Mouse (Mus musculus): ENCODE measurements at regions not wholly inside any gene's neighbourhood (a gene's known extent, or its start where the extent isn't known, plus 50 kb on each side); places are given as distances from the start of the nearest gene placed in this dataset.

GRCm38 (mm10) chr15:31752632-31753031 lies 151.0 kb downstream of the Fam173b start:
- ATAC-seq (ENCODE audit: low FRiP score) (no peak), DNase-seq (ENCODE audit: low spot score) (no peak)
- no peak overlapping the region for H3K4me3 ChIP-seq (ENCODE audit: low read depth, low read length)
- no peak overlapping the region for H3K4me2 ChIP-seq (ENCODE audit: low read depth, low read length, poor library complexity, severe bottlenecking)
- no peaks in the 10 kb centered on the region for H3K27me3 ChIP-seq (ENCODE audit: insufficient read depth, low read length)
- H3K9me3 ChIP-seq (ENCODE audit: low read length) = no peaks in the 10 kb centered on the region
- H3K9ac ChIP-seq (replicated peaks; ENCODE audit: low read length, poor library complexity, severe bottlenecking) = no peak overlapping the region
- no peak overlapping the region for H3K27ac ChIP-seq (ENCODE audit: low read depth, low read length)
- TF ChIP-seq CTCF (IDR thresholded peaks at IDR 0.05) = no peak
- H3K4me1 ChIP-seq (ENCODE audit: insufficient read depth, low read length) = peaks cover 4% of the 10 kb centered on the region; the same call in 1 of the 2 replicates
- 31% methylated on average over 2 of the region's 2 CpGs for WGBS
- no peaks in the 10 kb centered on the region for H3K36me3 ChIP-seq (ENCODE audit: insufficient read depth, low read length)

GRCm38 (mm10) chr15:31753578-31754281 lies 152.1 kb downstream of the Fam173b start:
- Histone ChIP-seq H3K4me2 (ENCODE audit: low read depth, low read length, poor library complexity, severe bottlenecking) (no peak overlapping the region), H3K27me3 (ENCODE audit: insufficient read depth, low read length) (no peaks in the 10 kb centered on the region), H3K4me3 (ENCODE audit: low read depth, low read length) (no peak overlapping the region), H3K9me3 (ENCODE audit: low read length) (no peaks in the 10 kb centered on the region), H3K9ac (replicated peaks; ENCODE audit: low read length, poor library complexity, severe bottlenecking) (no peak overlapping the region), H3K27ac (ENCODE audit: low read depth, low read length) (no peak overlapping the region), H3K4me1 (ENCODE audit: insufficient read depth, low read length) (peaks cover 4% of the 10 kb centered on the region; the same call in 1 of the 2 replicates), H3K36me3 (ENCODE audit: insufficient read depth, low read length) (no peaks in the 10 kb centered on the region)
- DNase-seq (ENCODE audit: low spot score) = peak; percentile 76
- peak; percentile 63 for ATAC-seq (ENCODE audit: low FRiP score)
- 13% methylated on average over 14 of the region's 14 CpGs for WGBS
- no peak for TF ChIP-seq CTCF (IDR thresholded peaks at IDR 0.05)

GRCm38 (mm10) chr15:31768959-31769844 lies 167.6 kb downstream of the Fam173b start:
- peak; percentile 84 for DNase-seq (ENCODE audit: low spot score)
- no peaks in the 10 kb centered on the region for H3K4me1 ChIP-seq (ENCODE audit: insufficient read depth, low read length)
- H3K27me3 ChIP-seq (ENCODE audit: insufficient read depth, low read length) = no peaks in the 10 kb centered on the region
- H3K4me2 ChIP-seq (ENCODE audit: low read depth, low read length, poor library complexity, severe bottlenecking) = no peak overlapping the region
- H3K4me3 ChIP-seq (ENCODE audit: low read depth, low read length) = no peak overlapping the region
- no peaks in the 10 kb centered on the region for H3K36me3 ChIP-seq (ENCODE audit: insufficient read depth, low read length)
- no peak overlapping the region for H3K27ac ChIP-seq (ENCODE audit: low read depth, low read length)
- no peak overlapping the region for H3K9ac ChIP-seq (replicated peaks; ENCODE audit: low read length, poor library complexity, severe bottlenecking)
- ATAC-seq (ENCODE audit: low FRiP score) = no peak
- WGBS = 65% methylated on average over 12 of the region's 12 CpGs
- H3K9me3 ChIP-seq (ENCODE audit: low read length) = no peaks in the 10 kb centered on the region
- no peak for TF ChIP-seq CTCF (IDR thresholded peaks at IDR 0.05)

- H3K27ac ChIP-seq (ENCODE audit: low read depth, low read length) = no peak overlapping the region
- H3K4me1 ChIP-seq (ENCODE audit: insufficient read depth, low read length) = no peaks in the 10 kb centered on the region
- 0 out of 2 replicates have a peak, but pooled peaks cover 6% of the 10 kb centered on the region for H3K9me3 ChIP-seq (ENCODE audit: low read length)
- no peak overlapping the region for H3K4me2 ChIP-seq (ENCODE audit: low read depth, low read length, poor library complexity, severe bottlenecking)
- no peak overlapping the region for H3K4me3 ChIP-seq (ENCODE audit: low read depth, low read length)
- no peaks in the 10 kb centered on the region for H3K36me3 ChIP-seq (ENCODE audit: insufficient read depth, low read length)
- TF ChIP-seq CTCF (IDR thresholded peaks at IDR 0.05) = no peak
- DNase-seq (ENCODE audit: low spot score) (no peak), ATAC-seq (ENCODE audit: low FRiP score) (no peak)
- no peak overlapping the region for H3K9ac ChIP-seq (replicated peaks; ENCODE audit: low read length, poor library complexity, severe bottlenecking)
- WGBS = 94% methylated on average over 2 of the region's 2 CpGs
- H3K27me3 ChIP-seq (ENCODE audit: insufficient read depth, low read length) = no peaks in the 10 kb centered on the region
These were observed 181.4 kb downstream of the Fam173b start for GRCm38 (mm10) chr15:31783081-31783480.

- H3K27me3 ChIP-seq (ENCODE audit: insufficient read depth, low read length) = no peaks in the 10 kb centered on the region
- no peaks in the 10 kb centered on the region for H3K4me1 ChIP-seq (ENCODE audit: insufficient read depth, low read length)
- H3K36me3 ChIP-seq (ENCODE audit: insufficient read depth, low read length) = no peaks in the 10 kb centered on the region
- no peak overlapping the region for H3K27ac ChIP-seq (ENCODE audit: low read depth, low read length)
- no peak overlapping the region for H3K4me3 ChIP-seq (ENCODE audit: low read depth, low read length)
- 82% methylated on average over 3 of the region's 3 CpGs for WGBS
- H3K9ac ChIP-seq (replicated peaks; ENCODE audit: low read length, poor library complexity, severe bottlenecking) = no peak overlapping the region
- peak; percentile 25 for TF ChIP-seq CTCF (IDR thresholded peaks at IDR 0.05)
- no peak overlapping the region for H3K4me2 ChIP-seq (ENCODE audit: low read depth, low read length, poor library complexity, severe bottlenecking)
- ATAC-seq (ENCODE audit: low FRiP score) (no peak), DNase-seq (ENCODE audit: low spot score) (no peak)
- 0 out of 2 replicates have a peak, but pooled peaks cover 6% of the 10 kb centered on the region for H3K9me3 ChIP-seq (ENCODE audit: low read length)
These were observed 183.4 kb downstream of the Fam173b start for GRCm38 (mm10) chr15:31785022-31785421.

- H3K9me3 ChIP-seq (ENCODE audit: low read length) = no peaks in the 10 kb centered on the region
- H3K27me3 ChIP-seq (ENCODE audit: insufficient read depth, low read length) = no peaks in the 10 kb centered on the region
- TF ChIP-seq CTCF (IDR thresholded peaks at IDR 0.05) = no peak
- H3K4me2 ChIP-seq (ENCODE audit: low read depth, low read length, poor library complexity, severe bottlenecking) = no peak overlapping the region
- no peaks in the 10 kb centered on the region for H3K36me3 ChIP-seq (ENCODE audit: insufficient read depth, low read length)
- no peak overlapping the region for H3K4me3 ChIP-seq (ENCODE audit: low read depth, low read length)
- H3K27ac ChIP-seq (ENCODE audit: low read depth, low read length) = no peak overlapping the region
- no peak overlapping the region for H3K9ac ChIP-seq (replicated peaks; ENCODE audit: low read length, poor library complexity, severe bottlenecking)
- no peak for DNase-seq (ENCODE audit: low spot score)
- 75% methylated on average over 2 of the region's 2 CpGs for WGBS
- H3K4me1 ChIP-seq (ENCODE audit: insufficient read depth, low read length) = no peaks in the 10 kb centered on the region
- ATAC-seq (ENCODE audit: low FRiP score) = no peak
These were observed 197.2 kb downstream of the Fam173b start for GRCm38 (mm10) chr15:31798863-31799262.

Data from midbrain, postnatal 0 days (tissue).